Mouse (Mus musculus) CH12.LX (cell line): Measurements from ENCODE around the gene Tfap2a. TPM values are rescaled to one million over a fixed set of nuclear protein-coding genes. Genes with fewer than 3 reads are reported as not detected.

ENCODE experiments used
- DNase-seq: peaks from one replicate; pipeline ENCODE4 v3.0.0-alpha.2; 2013; ENCODE audit errors: extremely low read depth
- H3K27ac ChIP-seq: 2 replicates; pipeline ENCODE4 v1.5.1; 2012; ENCODE audit warnings: low read depth, mild to moderate bottlenecking, control low read depth, moderate library complexity; ENCODE audit not compliant: insufficient read depth
- H3K27me3 ChIP-seq: replicated peaks from 2 replicates; pipeline ENCODE3; 2012; ENCODE audit warnings: inconsistent platforms
- H3K36me3 ChIP-seq, 2 experiments: replicated peaks in 1 of 2; 2 replicates each; pipeline versions ENCODE3 to v1.6.1; 2012; ENCODE audit warnings: inconsistent platforms in 1 of 2, low read length in 1 of 2, mild to moderate bottlenecking in 1 of 2, mixed read lengths in 1 of 2, moderate library complexity in 1 of 2; ENCODE audit not compliant: control insufficient read depth in 1 of 2, insufficient read depth in 1 of 2
- H3K4me1 ChIP-seq, 2 experiments: 2 replicates each; pipeline ENCODE4 v1.6.1; 2012; ENCODE audit warnings: inconsistent platforms in 1 of 2, moderate library complexity in 1 of 2; ENCODE audit not compliant: insufficient read depth in 2 of 2, control insufficient read depth in 1 of 2
- H3K4me2 ChIP-seq: 2 replicates; pipeline ENCODE4 v1.6.1; 2012; ENCODE audit warnings: low read depth, mild to moderate bottlenecking, control low read depth; ENCODE audit not compliant: poor library complexity, insufficient read depth, severe bottlenecking
- H3K4me3 ChIP-seq, 3 experiments: fragments of 150-350 bp in 1 of 3; sonication (generic) in 1 of 3; replicated peaks in 1 of 3; 2 replicates each; pipeline versions ENCODE3 to v1.5.1; 2011 to 2012; ENCODE audit warnings: low read depth in 2 of 3, low read length in 2 of 3, mild to moderate bottlenecking in 2 of 3, moderate library complexity in 2 of 3, control low read depth in 1 of 3, improper control_type of control experiment in 1 of 3, inconsistent platforms in 1 of 3, mixed read lengths in 1 of 3; ENCODE audit not compliant: poor library complexity in 1 of 3
- H3K79me2 ChIP-seq: replicated peaks from 2 replicates; pipeline ENCODE4 v1.6.1; 2012; ENCODE audit warnings: mild to moderate bottlenecking, moderate library complexity; ENCODE audit not compliant: control insufficient read depth, poor library complexity, insufficient read depth, severe bottlenecking; ENCODE audit errors: extremely low read depth
- H3K9ac ChIP-seq: 2 replicates; pipeline ENCODE4 v1.6.1; 2012; ENCODE audit warnings: low read depth, mild to moderate bottlenecking, control low read depth, moderate library complexity; ENCODE audit not compliant: insufficient read depth
- H3K9me3 ChIP-seq: replicated peaks from 2 replicates; pipeline ENCODE3; 2012; ENCODE audit warnings: low read length, inconsistent platforms, mixed read lengths
- BHLHE40 ChIP-seq: IDR thresholded peaks from 2 replicates; pipeline ENCODE4 v1.6.1; 2011; ENCODE audit warnings: mild to moderate bottlenecking, low read depth, low read length, improper control_type of control experiment
- E2F4 ChIP-seq: IDR thresholded peaks from 2 replicates; pipeline ENCODE4 v1.6.1; 2011; ENCODE audit warnings: low read depth, low read length, improper control_type of control experiment; ENCODE audit not compliant: insufficient replicate concordance
- GABPA ChIP-seq: IDR thresholded peaks from 2 replicates; pipeline ENCODE4 v1.6.1; 2012; ENCODE audit warnings: low read depth, low read length, improper control_type of control experiment, inconsistent platforms; ENCODE audit not compliant: insufficient replicate concordance
- HCFC1 ChIP-seq: IDR thresholded peaks from 2 replicates; pipeline ENCODE4 v1.6.1; 2012; ENCODE audit warnings: low read depth, mild to moderate bottlenecking, inconsistent platforms, low read length, improper control_type of control experiment
- IRF4 ChIP-seq: IDR thresholded peaks from 2 replicates; pipeline ENCODE4 v1.6.1; 2014; ENCODE audit warnings: low read depth, mild to moderate bottlenecking, inconsistent platforms, low read length, improper control_type of control experiment
- KAT2A ChIP-seq: IDR thresholded peaks from 2 replicates; pipeline ENCODE4 v1.6.1; 2012; ENCODE audit warnings: low read length, improper control_type of control experiment, inconsistent platforms; ENCODE audit not compliant: insufficient replicate concordance
- MAFK ChIP-seq: IDR thresholded peaks from 2 replicates; pipeline ENCODE4 v1.6.1; 2011; ENCODE audit warnings: low read length, improper control_type of control experiment; ENCODE audit not compliant: insufficient replicate concordance
- MAZ ChIP-seq: IDR thresholded peaks from 2 replicates; pipeline ENCODE4 v1.6.1; 2012; ENCODE audit warnings: low read depth, mild to moderate bottlenecking, inconsistent platforms, low read length, improper control_type of control experiment, moderate library complexity
- MEF2A ChIP-seq: IDR thresholded peaks from 2 replicates; pipeline ENCODE4 v1.6.1; 2014; ENCODE audit warnings: low read depth, mild to moderate bottlenecking, inconsistent platforms, low read length, improper control_type of control experiment, borderline replicate concordance
- MXI1 ChIP-seq: IDR thresholded peaks from 2 replicates; pipeline ENCODE4 v1.6.1; 2011; ENCODE audit warnings: mild to moderate bottlenecking, low read depth, low read length, improper control_type of control experiment
- NELFE ChIP-seq: IDR thresholded peaks from 2 replicates; pipeline ENCODE4 v1.6.1; 2011; ENCODE audit warnings: low read depth, low read length, improper control_type of control experiment
- NRF1 ChIP-seq: IDR thresholded peaks from 2 replicates; pipeline ENCODE4 v1.6.1; 2014; ENCODE audit warnings: low read depth, mild to moderate bottlenecking, inconsistent platforms, low read length, improper control_type of control experiment, moderate library complexity
- PAX5 ChIP-seq: IDR thresholded peaks from 2 replicates; pipeline ENCODE4 v1.6.1; 2012; ENCODE audit warnings: low read length, inconsistent platforms, mixed read lengths
- POLR2A ChIP-seq: IDR thresholded peaks from 2 replicates; pipeline ENCODE4 v1.6.1; 2011; ENCODE audit warnings: low read depth, mild to moderate bottlenecking, improper control_type of control experiment, low read length
- SIN3A ChIP-seq: IDR thresholded peaks from 2 replicates; pipeline ENCODE4 v1.6.1; 2012; ENCODE audit warnings: low read length, improper control_type of control experiment, inconsistent platforms
- SMC3 ChIP-seq: IDR thresholded peaks from 2 replicates; pipeline ENCODE4 v1.6.1; 2011; ENCODE audit warnings: low read depth, low read length, improper control_type of control experiment
- TCF12 ChIP-seq: IDR thresholded peaks from 2 replicates; pipeline ENCODE4 v1.6.1; 2014; ENCODE audit warnings: low read depth, mild to moderate bottlenecking, inconsistent platforms, low read length, improper control_type of control experiment
- UBTF ChIP-seq: IDR thresholded peaks from 2 replicates; pipeline ENCODE4 v1.6.1; 2012; ENCODE audit warnings: low read depth, mild to moderate bottlenecking, inconsistent platforms, low read length, improper control_type of control experiment, moderate library complexity
- USF2 ChIP-seq: conservative IDR thresholded peaks from 2 replicates; pipeline ENCODE4 v1.6.1; 2011; ENCODE audit warnings: low read depth, low read length, improper control_type of control experiment
- dilution Hi-C: fragments of 300-500 bp; cut with MboI; formaldehyde crosslinking; loops from 2 replicates; pipeline ENCODE4 v1.14.3; 2020; ENCODE audit warnings: low sequenced_read_pairs; ENCODE audit not compliant: extremely low pct_unique_long_range_greater_than_20kb, extremely low pct_ligation_motif_present
- in situ Hi-C: fragments of 300-500 bp; cut with MboI; formaldehyde crosslinking; loops from 3 replicates; pipeline ENCODE4 v1.14.3; 2019; ENCODE audit warnings: low sequenced_read_pairs, low pct_ligation_motif_present, low pct_unique_long_range_greater_than_20kb, mixed read lengths
- polyA plus RNA-seq: library from polyadenylated mRNA; unstranded; fragments of >175 nt; gene quantifications from 2 replicates; pipeline ENCODE4 v1.2.1, GENCODE M21; 2012; ENCODE audit warnings: low read depth; ENCODE audit not compliant: insufficient read length
- total RNA-seq, 2 experiments: library from RNA; depleted of rRNA; stranded (reverse); fragments of 300-350 nt in 1 of 2; fragments of >200 nt in 1 of 2; gene quantifications; 2 replicates each; pipeline ENCODE4 v1.2.3; 2012 to 2014

Gene Tfap2a
- total and polyA plus RNA-seq, 3 experiments, result not detected

DNA sequence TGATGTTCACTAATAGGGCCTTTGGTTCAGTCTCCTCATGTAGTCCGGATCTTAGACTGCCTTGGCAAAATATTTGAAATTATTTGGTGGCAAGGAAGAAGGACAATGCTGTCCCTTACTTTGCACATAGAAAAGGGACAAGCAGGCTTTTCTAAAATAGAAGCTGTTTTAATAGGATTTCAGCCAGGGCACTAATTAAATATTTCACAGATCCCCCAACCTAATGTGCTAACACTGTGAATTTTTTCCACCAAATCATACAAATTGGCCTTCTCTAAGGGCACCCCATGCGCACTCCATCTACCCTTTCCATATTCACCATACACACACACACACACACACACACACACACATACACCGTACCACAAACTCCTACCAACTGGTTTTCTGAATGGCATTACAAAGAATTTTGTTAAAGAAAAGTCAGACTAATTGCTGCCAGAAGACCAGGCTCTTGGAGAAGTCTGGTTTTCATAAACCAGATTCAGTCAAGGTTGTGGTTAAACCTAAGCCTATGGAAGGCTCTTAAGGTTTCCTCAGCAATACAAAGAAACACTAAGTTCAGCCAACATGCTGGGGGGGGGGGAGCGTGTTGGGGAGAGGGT, 32.3 kb downstream of the Tfap2a start:
- Histone ChIP-seq H3K27me3 (no peaks in the 10 kb centered on the region), H3K27ac (no peak overlapping the region)
- in situ Hi-C loops, result no loop called here

DNA sequence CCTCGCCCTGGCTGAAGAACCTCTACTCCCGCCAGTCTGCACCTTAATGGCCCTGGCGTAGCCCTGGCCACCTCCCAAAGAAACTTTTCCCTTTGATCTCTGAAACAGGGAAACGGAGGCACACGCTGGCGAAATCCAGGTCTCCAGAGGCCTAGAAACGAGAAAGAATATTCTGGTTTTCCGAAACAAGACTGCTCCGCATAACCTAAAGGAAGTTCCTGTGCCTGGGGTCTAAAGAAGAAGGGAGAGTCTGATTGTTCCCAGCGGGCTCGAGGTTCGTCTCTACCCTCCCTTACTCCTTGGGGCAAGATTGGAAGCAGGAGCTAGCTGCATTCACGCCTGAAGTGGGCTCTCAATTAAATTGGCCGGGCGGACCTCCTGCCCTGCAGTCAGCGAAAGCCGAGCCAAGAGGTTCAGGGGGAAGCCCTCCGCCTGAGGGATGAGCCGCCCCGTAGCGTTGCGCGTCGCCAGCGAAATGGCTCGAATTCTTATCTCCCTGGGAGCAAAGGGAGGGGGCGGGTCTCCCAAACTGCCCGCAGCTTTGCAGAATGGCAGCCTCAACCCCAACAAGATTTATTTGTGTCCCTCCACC, 33.2 kb downstream of the Tfap2a start:
- Histone ChIP-seq H3K4me3 (no peak overlapping the region), H3K4me2 (no peak overlapping the region), H3K79me2 (no peaks in the 10 kb centered on the region), H3K27me3 (no peaks in the 10 kb centered on the region), H3K9me3 (no peaks in the 10 kb centered on the region), H3K9ac (no peak overlapping the region), H3K4me1 (no peaks in the 10 kb centered on the region), H3K27ac (no peak overlapping the region), H3K36me3 (no peaks in the 10 kb centered on the region)
- no peak for DNase-seq
- dilution Hi-C loops, result no loop called here
- no peak for TF ChIP-seq HCFC1
- TF ChIP-seq POLR2A, result no peak
- no peak for TF ChIP-seq BHLHE40
- TF ChIP-seq NELFE, result no peak
- TF ChIP-seq MEF2A, result no peak
- no peak for TF ChIP-seq USF2
- no peak for TF ChIP-seq MAZ
- TF ChIP-seq MXI1, result no peak
- no peak for TF ChIP-seq MAFK
- TF ChIP-seq SMC3, result no peak
- TF ChIP-seq PAX5, result no peak
- no peak for TF ChIP-seq GABPA
- no peak for TF ChIP-seq NRF1
- TF ChIP-seq KAT2A, result no peak
- no peak for TF ChIP-seq UBTF
- no peak for TF ChIP-seq IRF4
- no peak for TF ChIP-seq TCF12
- no peak for TF ChIP-seq SIN3A
- in situ Hi-C loops, result no loop called here

More for the DNA sequence above, 32.3 kb downstream of the Tfap2a start:
- Histone ChIP-seq H3K36me3 (no peaks in the 10 kb centered on the region), H3K9me3 (no peaks in the 10 kb centered on the region), H3K4me2 (no peak overlapping the region), H3K9ac (no peak overlapping the region), H3K4me1 (no peaks in the 10 kb centered on the region), H3K4me3 (no peak overlapping the region), H3K79me2 (no peaks in the 10 kb centered on the region)
- TF ChIP-seq GABPA, result no peak
- TF ChIP-seq KAT2A, result no peak
- no peak for TF ChIP-seq E2F4
- no peak for TF ChIP-seq BHLHE40
- no peak for TF ChIP-seq SIN3A
- dilution Hi-C loops, result no loop called here
- DNase-seq, result no peak
